Mouse (Mus musculus): ENCODE data around the gene Mtfmt. TPM values are rescaled to one million over a fixed set of nuclear protein-coding genes. Genes with fewer than 3 reads are reported as not detected.

The Mtfmt gene
- polyA plus RNA-seq, 1 experiment from 2014 or later, result 22.0 TPM

DNA sequence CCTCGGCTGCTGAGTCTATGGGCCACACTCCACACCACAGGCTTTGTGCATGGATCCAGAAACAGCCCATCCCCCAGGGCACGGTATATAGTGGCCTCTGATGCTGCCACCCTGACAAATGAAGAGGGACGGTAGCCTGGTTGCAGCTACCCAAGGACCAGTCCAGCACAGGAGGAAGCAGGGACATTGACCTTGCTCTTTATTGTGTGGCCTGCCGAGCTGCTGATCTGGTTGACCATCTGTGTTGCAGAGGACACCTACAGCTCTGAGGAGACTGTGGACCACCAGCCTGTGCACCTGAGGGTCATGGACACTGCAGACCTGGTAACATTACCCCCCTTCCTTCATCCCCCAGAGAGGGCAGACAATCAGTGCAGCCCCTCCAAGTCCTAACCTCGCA, 28.3 kb upstream of the Mtfmt start:
- Histone ChIP-seq H3K27ac (no peak overlapping the region), H3K9ac (no peak overlapping the region), H3K36me3 (replicated peaks) (no peaks in the 10 kb centered on the region), H3K4me3 (replicated peaks) (no peak overlapping the region), H3K4me1 (no peaks in the 10 kb centered on the region; the same call in 1 of the 2 replicates), H3K27me3 (no peaks in the 10 kb centered on the region), H3K9me3 (no peaks in the 10 kb centered on the region), H3K4me2 (no peak overlapping the region)
- ATAC-seq (ENCODE audit: low FRiP score), result no peak
- 86% methylated on average over 5 of the region's 5 CpGs for WGBS

DNA sequence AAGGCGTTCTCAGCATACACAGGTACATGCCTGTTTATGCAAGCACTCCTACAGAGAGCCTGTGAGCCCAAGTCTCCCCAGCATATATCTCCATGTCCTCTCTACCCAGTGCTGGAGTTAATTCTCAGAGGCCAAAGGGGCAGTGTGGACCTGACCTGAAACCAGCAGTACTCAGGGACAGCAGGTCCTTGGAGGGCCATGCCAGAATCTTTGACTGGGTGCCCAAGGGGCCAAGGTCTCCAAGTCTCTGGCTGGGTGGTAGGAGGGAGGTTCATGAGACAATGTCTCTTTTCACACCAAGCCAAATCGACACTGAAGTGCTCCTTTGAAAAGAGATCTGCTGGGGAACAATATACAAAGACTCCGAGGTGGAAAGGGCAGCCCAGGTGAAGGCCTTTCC, 27.7 kb upstream of the Mtfmt start:
- no peaks in the 10 kb centered on the region for H3K9me3 ChIP-seq
- no peaks in the 10 kb centered on the region for H3K36me3 ChIP-seq (replicated peaks)
- H3K9ac ChIP-seq, result no peak overlapping the region
- no peak overlapping the region for H3K4me3 ChIP-seq (replicated peaks)
- H3K4me1 ChIP-seq, result no peaks in the 10 kb centered on the region; the same call in 1 of the 2 replicates
- ATAC-seq (ENCODE audit: low FRiP score), result no peak
- no peak overlapping the region for H3K4me2 ChIP-seq
- WGBS, result 75% methylated on average over 3 of the region's 3 CpGs
- no peaks in the 10 kb centered on the region for H3K27me3 ChIP-seq
- no peak overlapping the region for H3K27ac ChIP-seq

DNA sequence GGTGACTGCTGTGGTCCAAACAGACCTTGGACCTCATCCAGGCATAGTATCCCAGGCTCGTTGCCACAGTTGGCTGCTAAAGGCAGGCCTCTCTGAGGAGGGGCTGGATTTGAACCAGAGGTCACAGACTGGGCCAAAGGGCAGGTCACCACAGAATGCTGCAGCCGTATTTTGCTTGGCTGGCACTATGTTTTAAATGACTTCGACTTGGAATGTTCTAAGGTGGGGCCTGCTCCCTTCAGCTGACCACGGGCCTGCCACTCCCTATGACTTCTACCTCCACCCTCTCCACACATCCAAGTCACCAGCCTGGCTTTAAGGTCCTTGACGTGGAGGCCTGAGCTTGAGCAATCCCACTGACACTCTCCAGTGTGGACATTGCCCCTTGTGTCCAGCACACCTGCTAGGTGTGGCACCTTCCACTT, 26.7 kb upstream of the Mtfmt start:
- Histone ChIP-seq H3K36me3 (replicated peaks) (no peaks in the 10 kb centered on the region), H3K4me2 (no peak overlapping the region), H3K4me3 (replicated peaks) (no peak overlapping the region), H3K27ac (no peak overlapping the region), H3K9me3 (no peaks in the 10 kb centered on the region), H3K9ac (no peak overlapping the region), H3K4me1 (no peaks in the 10 kb centered on the region; the same call in 1 of the 2 replicates), H3K27me3 (no peaks in the 10 kb centered on the region)
- 79% methylated on average over 5 of the region's 5 CpGs for WGBS
- no peak for ATAC-seq (ENCODE audit: low FRiP score)

DNA sequence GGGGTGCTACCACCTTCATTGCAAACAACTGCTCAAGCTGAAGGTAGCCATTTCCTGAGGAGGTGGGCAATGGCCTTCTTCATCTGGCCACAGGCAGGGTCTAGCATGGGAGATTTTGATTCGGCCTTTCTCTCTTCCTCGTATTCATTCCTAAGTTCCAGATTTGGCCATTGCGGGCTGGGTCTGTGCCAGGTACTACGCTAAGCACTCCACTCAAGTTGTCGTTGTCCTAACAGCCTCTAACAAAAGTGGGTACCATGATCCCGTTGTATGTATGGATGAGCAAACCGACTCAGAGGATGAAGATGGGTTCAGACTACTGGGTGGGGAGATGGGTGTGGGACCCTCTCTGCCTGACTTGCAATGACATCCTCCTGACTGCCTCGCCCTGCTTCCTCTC, 25.2 kb upstream of the Mtfmt start:
- Histone ChIP-seq H3K4me3 (replicated peaks) (no peak overlapping the region), H3K36me3 (replicated peaks) (no peaks in the 10 kb centered on the region), H3K4me2 (no peak overlapping the region), H3K27me3 (no peaks in the 10 kb centered on the region), H3K4me1 (no peaks in the 10 kb centered on the region), H3K9ac (no peak overlapping the region), H3K27ac (no peak overlapping the region), H3K9me3 (no peaks in the 10 kb centered on the region)
- 93% methylated on average over 8 of the region's 8 CpGs for WGBS
- ATAC-seq (ENCODE audit: low FRiP score), result no peak

DNA sequence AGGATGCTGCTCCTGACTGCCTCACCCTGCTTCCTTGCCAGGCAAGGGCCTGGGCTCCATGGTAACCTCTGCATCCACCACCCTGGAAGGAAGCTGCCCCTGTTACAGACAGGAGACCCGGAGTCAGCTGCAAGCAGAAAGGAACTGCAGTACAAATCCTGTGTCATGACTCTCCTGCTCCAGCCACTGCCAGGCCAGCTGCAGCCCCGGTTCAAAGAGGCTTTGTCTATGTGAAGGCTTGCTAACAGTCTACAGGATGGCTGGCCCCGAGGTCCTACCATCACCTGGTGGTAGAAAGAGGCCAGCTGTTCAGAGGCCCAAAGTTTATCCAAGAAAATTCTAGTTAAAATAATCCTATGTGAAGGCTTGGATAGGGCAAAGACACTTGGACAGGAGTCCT, 24.3 kb upstream of the Mtfmt start:
- no peak overlapping the region for H3K4me2 ChIP-seq

DNA sequence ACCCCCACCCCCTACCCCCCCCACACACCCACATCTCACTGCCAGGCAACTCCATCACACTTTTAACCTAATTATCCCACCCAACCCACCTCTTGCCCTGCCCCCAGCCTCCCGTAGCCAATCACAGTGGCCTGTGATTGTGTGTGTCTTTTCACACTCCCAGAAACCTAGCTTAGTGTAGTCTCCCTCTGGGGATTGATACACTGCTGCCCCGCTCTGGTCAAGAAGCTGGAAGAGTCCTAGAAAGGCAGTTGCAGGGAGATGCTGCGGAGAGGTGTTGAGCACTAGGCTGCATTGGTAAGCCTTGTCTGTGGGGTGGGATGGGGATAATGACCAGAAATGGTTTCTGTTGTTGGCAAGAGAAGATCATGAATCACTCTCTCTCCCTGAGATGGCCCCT, 17.8 kb upstream of the Mtfmt start:
- no peaks in the 10 kb centered on the region for H3K4me1 ChIP-seq
- no peak overlapping the region for H3K9ac ChIP-seq
- ATAC-seq (ENCODE audit: low FRiP score), result no peak
- H3K27me3 ChIP-seq, result no peaks in the 10 kb centered on the region
- 36% methylated on average over 3 of the region's 3 CpGs for WGBS
- H3K36me3 ChIP-seq (replicated peaks), result no peaks in the 10 kb centered on the region
- no peak overlapping the region for H3K4me2 ChIP-seq
- no peak overlapping the region for H3K4me3 ChIP-seq (replicated peaks)
- H3K27ac ChIP-seq, result no peak overlapping the region
- H3K9me3 ChIP-seq, result no peaks in the 10 kb centered on the region

More for the DNA sequence above, 24.3 kb upstream of the Mtfmt start:
- WGBS, result 83% methylated on average over 3 of the region's 3 CpGs
- Histone ChIP-seq H3K27me3 (no peaks in the 10 kb centered on the region), H3K4me1 (no peaks in the 10 kb centered on the region), H3K36me3 (replicated peaks) (no peaks in the 10 kb centered on the region), H3K4me3 (replicated peaks) (no peak overlapping the region), H3K9me3 (no peaks in the 10 kb centered on the region), H3K27ac (no peak overlapping the region), H3K9ac (no peak overlapping the region)
- no peak for ATAC-seq (ENCODE audit: low FRiP score)

DNA sequence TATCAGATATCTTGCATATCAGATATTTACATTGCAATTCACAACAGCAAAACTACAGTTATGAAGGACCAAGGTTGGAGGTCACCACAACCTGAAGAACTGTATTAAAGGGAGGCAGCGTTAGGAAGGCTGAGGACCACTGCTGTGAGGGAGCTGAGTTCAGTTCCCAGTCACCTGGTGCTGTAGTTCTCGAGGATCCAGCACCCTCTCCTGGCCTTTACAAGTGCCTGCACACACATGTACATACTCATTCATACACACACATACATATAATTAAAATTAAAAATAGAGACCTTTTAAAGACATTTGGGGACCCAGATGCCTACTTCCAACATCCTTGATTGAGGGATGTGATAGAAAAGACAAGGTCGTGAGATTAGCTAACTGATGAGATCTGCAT, 15.9 kb upstream of the Mtfmt start:
- 80% methylated on average over 3 of the region's 3 CpGs for WGBS
- no peak for ATAC-seq (ENCODE audit: low FRiP score)
- H3K4me3 ChIP-seq (replicated peaks), result no peak overlapping the region
- no peaks in the 10 kb centered on the region for H3K27me3 ChIP-seq
- H3K36me3 ChIP-seq (replicated peaks), result no peaks in the 10 kb centered on the region
- H3K9ac ChIP-seq, result no peak overlapping the region
- no peak overlapping the region for H3K27ac ChIP-seq
- no peaks in the 10 kb centered on the region for H3K4me1 ChIP-seq
- no peaks in the 10 kb centered on the region for H3K9me3 ChIP-seq
- no peak overlapping the region for H3K4me2 ChIP-seq

DNA sequence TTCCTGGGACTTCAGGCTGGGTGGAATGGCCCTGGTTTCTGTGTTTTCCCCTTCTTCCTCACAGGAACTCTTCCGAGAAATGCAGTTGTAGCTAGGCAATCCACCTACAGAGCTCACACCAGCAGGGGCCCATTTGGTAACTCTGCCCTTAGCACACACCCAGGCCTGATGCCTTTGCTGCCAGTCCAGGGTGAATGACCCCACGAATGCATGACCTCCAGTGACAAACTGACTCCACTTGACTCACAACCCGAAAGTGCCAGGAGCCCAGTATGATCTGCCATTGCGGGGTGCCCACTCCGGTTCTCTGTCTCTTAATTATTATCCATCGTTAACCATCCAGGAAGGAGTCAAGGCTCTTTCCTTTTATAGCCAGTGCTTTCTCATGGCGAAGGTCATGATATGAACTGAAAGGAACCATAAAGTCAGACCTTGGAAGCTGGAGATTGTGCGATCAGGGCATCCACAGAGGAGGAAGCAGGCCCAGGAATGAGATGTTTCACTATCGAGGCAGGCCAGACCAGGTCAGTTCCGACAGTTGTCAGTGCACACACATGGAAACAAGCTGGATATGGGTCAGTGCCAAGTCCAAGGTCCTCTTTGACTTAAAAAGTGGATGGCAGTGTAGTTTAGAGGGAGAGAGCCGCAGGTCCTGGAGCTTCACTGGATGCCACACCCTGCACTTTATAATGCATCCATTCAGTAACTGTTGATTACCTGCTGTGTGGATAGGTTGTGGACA, 12.7 kb upstream of the Mtfmt start, which contains the start of gene Slc51b:
Gene Slc51b, minus strand, starts transcription at position 196 of the 742 bp plus-strand sequence.
- Histone ChIP-seq H3K9ac (no peak within 1 kb of the TSS), H3K27me3 (no peaks in the 10 kb centered on the region), H3K4me3 (replicated peaks) (no peak within 1 kb of the TSS), H3K4me2 (no peak within 1 kb of the TSS), H3K36me3 (replicated peaks) (no peaks in the 10 kb centered on the region), H3K9me3 (no peaks in the 10 kb centered on the region), H3K27ac (no peak within 1 kb of the TSS), H3K4me1 (no peaks in the 10 kb centered on the region)
- WGBS, result 85% methylated on average over 11 of the region's 11 CpGs
- no peak for ATAC-seq (ENCODE audit: low FRiP score)

DNA sequence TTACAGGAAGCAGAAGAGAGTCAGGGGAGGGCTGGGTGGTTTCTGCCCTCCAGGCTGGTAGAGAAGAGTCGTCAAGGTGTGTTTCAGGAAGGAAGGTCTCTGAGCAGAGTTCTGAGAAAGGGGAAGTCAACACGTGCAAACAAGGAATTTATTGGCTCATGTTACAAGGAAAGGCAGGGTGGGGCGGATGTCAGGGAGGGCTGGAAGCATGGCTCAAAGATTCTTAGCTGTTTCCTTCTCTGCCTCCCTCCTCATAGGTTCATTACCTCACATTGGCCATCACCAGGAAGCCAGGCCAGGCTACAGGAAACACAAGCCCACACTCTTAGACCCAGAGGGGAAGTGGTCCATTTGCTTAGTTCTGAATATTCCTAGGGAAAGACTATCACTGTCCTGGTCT, 11.2 kb upstream of the Mtfmt start:
- Histone ChIP-seq H3K27ac (no peak overlapping the region), H3K4me1 (no peaks in the 10 kb centered on the region), H3K4me2 (no peak overlapping the region), H3K9me3 (no peaks in the 10 kb centered on the region), H3K4me3 (replicated peaks) (no peak overlapping the region), H3K36me3 (replicated peaks) (no peaks in the 10 kb centered on the region), H3K27me3 (no peaks in the 10 kb centered on the region), H3K9ac (no peak overlapping the region)
- ATAC-seq (ENCODE audit: low FRiP score), result no peak
- 52% methylated on average over 3 of the region's 3 CpGs for WGBS

DNA sequence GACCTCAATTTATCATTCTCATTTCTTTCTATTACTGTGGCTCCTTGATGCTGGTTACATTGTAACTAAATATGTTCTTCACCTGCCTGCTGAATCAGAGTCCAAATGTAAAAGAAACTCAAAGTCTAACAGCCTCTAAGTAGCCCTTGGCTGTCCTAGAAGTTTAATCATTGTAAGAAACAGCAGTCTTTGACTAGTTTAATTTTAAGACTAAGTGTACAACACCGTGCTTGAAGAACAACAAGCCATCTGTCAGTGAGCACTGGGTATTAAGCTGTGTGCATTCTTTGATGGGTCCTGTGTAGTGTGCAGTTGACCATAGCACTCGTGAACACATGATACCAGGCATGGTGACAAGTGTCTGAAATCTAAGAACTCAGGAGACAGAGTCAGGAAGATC, 8.1 kb upstream of the Mtfmt start:
- no peak overlapping the region for H3K27ac ChIP-seq
- H3K4me3 ChIP-seq (replicated peaks), result no peak overlapping the region
- no peaks in the 10 kb centered on the region for H3K27me3 ChIP-seq
- no peaks in the 10 kb centered on the region for H3K9me3 ChIP-seq
- no peak for ATAC-seq (ENCODE audit: low FRiP score)
- H3K36me3 ChIP-seq (replicated peaks), result no peaks in the 10 kb centered on the region
- H3K9ac ChIP-seq, result no peak overlapping the region
- no peaks in the 10 kb centered on the region for H3K4me1 ChIP-seq
- no peak overlapping the region for H3K4me2 ChIP-seq
- WGBS, result 77% methylated on average over 2 of the region's 2 CpGs

DNA sequence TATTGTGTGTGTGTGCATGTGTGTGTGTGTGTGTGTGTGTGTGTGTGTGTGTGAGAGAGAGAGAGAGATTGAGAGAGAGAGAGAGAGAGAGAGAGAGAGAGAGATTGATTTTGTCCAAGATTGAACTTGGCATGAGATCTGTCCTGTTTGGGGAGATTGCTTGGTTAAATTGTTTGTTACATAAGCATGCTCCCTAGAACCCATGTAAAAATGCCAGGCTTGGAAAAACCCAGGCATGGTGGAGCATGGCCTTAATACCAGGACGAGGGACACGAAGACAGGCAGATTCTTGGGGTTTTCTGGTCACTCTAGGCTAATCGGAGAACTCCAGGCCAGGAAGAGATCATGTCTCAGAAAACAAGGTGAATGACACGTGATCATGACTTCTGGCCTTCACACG, 7.6 kb upstream of the Mtfmt start:
- H3K4me2 ChIP-seq, result no peak overlapping the region
- no peak overlapping the region for H3K9ac ChIP-seq
- H3K36me3 ChIP-seq (replicated peaks), result no peaks in the 10 kb centered on the region
- WGBS, result 83% methylated on average over 5 of the region's 5 CpGs
- H3K4me3 ChIP-seq (replicated peaks), result no peak overlapping the region
- H3K9me3 ChIP-seq, result no peaks in the 10 kb centered on the region
- no peak for ATAC-seq (ENCODE audit: low FRiP score)
- H3K27ac ChIP-seq, result no peak overlapping the region
- H3K4me1 ChIP-seq, result no peaks in the 10 kb centered on the region
- H3K27me3 ChIP-seq, result no peaks in the 10 kb centered on the region

DNA sequence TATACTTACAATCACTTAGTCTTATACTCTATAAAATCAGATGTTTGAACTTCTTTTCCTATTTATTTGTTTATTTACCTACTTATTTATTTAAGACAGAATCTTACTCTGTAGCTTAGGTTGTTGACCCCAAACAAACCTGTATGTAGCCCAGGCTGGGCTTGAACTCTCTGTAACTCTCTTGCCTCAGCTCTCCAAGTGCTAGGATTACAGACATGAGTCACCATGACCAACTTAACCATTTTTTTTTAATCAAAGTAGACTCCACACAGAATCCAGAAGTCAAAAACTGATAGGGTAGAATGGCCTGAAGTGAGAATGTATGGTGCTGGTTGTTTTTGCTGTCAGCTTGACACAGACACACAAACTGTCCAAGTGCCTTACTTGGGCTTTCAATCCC, 5.2 kb upstream of the Mtfmt start:
- H3K36me3 ChIP-seq (replicated peaks), result no peaks in the 10 kb centered on the region
- H3K9ac ChIP-seq, result no peak overlapping the region
- H3K27ac ChIP-seq, result no peak overlapping the region
- 0 out of 2 replicates have a peak, but pooled peaks cover 4% of the 10 kb centered on the region for H3K27me3 ChIP-seq
- ATAC-seq (ENCODE audit: low FRiP score), result no peak
- H3K9me3 ChIP-seq, result no peaks in the 10 kb centered on the region
- no peaks in the 10 kb centered on the region for H3K4me1 ChIP-seq
- no peak overlapping the region for H3K4me3 ChIP-seq (replicated peaks)
- H3K4me2 ChIP-seq, result no peak overlapping the region

DNA sequence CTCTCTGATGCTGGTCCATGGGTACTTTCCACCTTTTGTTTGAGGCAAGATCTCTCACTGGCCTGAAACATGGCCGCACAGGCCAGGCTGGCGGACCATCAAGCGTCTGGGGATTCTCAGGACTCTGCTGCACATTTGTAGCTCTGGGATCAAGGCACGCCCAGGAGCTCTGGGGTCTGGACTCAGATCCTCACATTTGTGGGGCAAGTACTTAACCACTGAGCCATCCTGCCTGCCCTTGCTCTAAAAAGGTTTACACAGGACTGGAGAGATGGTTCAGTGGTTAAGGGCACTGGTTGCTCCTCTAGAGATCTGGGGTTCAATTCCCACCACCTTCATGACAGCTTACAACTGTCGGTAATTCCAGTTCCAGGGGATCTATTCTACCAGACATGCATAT, 4.7 kb upstream of the Mtfmt start:
- WGBS, result 94% methylated on average over 5 of the region's 5 CpGs

More for the DNA sequence above, 4.7 kb upstream of the Mtfmt start:
- ATAC-seq (ENCODE audit: low FRiP score), result no peak
- H3K9me3 ChIP-seq, result no peaks in the 10 kb centered on the region
- no peak overlapping the region for H3K9ac ChIP-seq
- 0 out of 2 replicates have a peak, but pooled peaks cover 4% of the 10 kb centered on the region for H3K27me3 ChIP-seq
- no peak overlapping the region for H3K4me2 ChIP-seq
- H3K4me3 ChIP-seq (replicated peaks), result no peak overlapping the region
- H3K27ac ChIP-seq, result no peak overlapping the region
- H3K36me3 ChIP-seq (replicated peaks), result no peaks in the 10 kb centered on the region
- H3K4me1 ChIP-seq, result no peaks in the 10 kb centered on the region

All from forebrain, embryonic 12.5 days (tissue).